Mouse (Mus musculus): Measurements from ENCODE around the gene Gm28035.

The Gm28035 gene

DNA sequence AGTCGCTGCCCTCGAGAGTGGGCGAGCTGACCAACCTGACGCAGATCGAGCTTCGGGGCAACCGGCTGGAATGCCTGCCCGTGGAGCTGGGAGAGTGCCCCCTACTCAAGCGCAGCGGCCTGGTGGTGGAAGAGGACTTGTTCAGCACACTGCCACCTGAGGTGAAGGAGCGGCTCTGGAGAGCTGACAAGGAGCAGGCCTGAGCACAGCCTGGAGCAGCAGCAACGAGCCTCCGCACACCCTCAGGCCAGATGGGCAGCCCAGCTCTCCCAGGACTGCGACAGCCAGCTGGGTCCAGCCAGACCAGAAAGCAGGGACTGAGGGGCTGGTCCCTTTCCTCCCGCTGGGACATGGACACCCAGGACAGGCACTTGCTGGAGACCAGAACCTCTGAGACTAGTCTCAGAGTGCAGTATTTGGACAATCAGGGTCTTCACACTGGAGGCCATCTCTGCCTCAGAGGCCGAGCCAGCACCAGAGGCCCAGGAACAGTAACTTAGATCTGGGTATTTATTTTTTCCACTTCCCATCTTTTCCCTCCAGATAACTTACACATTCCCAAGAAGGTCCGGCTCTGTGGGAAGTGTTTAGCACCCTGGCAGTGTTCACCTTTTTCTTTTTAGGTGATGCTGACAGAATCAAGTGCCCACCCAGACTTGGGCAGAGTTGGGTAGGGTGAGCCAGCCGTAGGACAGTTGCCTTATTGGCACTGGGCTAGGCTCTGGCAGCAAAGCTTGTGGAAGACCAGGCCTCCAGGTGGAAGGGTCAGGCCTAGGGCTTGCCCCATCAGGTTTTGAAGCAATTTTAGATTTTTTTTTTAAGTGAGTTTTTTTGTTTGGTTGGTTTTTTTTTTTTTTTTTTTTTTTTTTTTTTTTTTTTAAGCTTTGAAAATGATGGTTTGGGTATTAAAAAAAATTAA, 21.8 kb downstream of the Gm28035 start:
- no peak for DNase-seq

DNA sequence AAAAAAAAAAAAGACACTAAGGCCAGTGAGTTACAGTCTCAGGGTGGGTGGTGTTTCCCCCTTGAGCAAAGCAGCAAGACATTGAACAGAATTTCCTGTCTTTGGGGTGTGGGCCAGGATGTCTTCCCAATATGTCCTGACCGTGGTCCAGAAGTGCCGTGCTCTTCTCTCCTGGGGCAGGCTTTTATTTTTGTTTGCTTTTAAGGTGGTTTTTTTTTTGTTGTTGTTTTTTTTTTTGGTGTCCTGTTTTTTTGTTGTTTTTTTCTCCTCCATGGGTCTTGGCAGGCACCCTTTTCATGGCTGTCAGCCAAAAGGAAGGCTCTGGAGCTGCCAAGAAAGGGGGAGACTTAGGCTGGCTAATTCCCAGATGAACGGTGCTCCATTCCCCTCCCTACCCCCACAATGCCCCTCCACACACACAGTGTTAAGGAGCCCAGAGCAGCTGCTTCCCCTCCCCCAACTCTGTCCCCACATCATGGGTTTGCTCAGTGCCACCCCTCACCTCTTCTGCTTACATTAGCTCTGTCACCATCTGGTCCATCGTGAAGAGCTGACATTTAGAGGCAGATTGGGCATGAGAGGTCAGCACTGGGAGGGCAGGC, 22.6 kb downstream of the Gm28035 start:
- DNase-seq = no peak

DNA sequence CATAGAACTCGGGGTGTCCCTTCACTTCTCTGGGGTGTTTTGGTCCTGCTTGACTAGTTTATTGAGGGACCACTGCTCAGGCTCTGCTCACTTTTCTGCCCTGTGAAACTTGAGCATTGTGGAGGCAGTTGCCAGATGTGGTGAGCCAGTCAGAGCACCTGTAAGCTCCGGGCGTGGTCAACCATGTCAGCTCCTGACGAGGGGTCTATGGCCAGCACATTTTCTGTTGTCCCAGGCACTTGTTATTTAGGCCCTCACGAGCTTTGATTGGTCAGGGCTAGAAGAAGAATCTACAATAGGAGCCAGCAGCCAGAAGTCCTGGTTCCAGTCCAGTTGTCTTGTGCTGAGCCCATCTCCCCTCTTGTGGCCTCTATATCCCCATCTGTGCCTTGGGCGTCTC, 23.4 kb downstream of the Gm28035 start:
- no peak for DNase-seq

DNA sequence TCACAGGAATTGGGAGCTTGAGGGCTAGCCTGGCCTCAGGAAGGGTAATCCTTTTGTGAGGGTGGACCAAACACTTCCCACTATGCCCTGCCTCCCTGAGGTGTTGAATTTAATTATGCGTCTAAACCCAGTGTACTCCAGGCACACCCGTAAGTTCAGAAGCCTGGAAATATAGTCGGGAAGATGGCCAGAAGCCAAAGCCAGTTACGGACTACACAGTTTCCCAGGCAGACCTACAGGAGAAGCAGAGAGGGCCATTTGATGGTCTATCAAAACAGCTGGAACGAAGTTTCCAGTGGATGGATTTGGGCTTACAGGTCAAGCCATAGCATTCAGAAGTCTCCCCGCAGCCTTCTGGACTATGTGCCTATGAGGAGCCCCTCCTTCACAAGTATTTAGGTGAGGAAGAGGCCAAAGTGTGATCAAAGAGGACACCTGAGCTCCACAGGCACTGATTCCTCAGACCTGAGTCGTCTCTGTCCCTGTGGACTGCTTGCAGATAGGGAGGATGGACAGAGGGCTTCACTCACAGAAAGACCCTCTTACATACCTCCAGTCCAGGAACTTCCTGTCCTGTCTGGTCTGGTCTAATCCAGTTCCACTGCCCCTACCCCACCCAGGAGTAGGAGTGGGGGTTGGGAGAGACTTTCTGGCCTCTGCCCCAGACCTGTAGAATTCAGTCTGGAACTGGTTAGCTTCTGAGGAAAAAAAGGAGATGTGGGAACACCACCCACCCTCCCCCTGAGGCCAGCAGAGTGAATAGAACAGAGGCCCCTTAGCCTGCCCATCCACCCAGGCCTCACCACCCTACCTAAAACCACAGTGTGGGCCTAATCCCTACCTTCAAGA, 24.5 kb downstream of the Gm28035 start:
- DNase-seq = no peak

DNA sequence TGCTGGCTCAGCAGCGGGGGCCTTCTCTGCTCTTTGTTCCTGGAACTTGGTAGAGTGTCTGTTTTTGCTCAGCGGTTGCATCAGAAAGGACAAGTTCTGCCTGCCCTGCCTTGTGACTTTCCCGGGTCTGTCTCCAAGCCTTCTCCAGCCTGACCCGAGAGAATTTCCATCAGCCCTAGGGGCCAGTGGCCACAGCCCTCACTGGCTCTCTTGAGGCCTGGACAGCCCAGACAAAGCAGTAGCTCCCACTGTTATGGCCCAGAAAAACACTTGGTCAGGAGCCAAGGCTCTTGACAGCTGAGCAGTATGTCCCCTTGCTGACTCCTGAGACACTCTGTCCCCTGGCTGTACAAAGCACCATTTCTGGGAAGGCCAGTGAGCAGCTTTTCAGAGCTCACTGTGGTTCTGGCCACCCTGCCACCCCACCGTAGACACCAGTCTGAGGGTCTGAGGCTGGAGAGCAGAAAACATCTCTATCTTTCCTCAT, 25.4 kb downstream of the Gm28035 start, which contains the start of gene Phyhd1:
TSS of gene Phyhd1 (plus strand) at position 437 of the 487 bp plus-strand sequence.
- DNase-seq = no peak

DNA sequence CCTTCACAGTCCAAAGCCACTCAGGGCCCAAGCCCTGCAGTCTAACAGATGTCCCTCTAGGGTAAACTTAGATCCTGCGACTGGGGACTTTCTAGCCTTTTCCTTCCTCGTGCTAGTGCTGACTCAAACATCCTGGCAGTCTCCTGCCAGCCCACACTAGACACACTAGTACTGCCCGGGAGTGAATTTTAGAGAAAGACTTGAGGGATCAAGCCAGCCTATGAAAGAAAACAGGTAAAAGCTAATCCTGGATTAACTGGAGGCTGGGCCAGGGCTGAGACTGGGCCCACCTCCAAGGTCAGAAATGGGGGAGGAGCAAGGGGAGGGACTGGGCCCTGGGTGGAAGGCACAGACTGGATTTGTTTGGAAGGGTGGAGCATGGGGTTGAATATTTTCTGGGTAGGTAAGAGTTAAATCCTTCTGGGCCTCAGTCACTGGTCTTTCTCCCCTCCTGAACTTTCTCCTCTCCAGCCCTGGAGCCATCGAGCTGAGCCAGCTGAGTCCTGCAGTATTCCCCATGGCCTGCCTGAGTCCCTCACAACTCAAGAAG, 26.1 kb downstream of the Gm28035 start:
- no peak for DNase-seq

DNA sequence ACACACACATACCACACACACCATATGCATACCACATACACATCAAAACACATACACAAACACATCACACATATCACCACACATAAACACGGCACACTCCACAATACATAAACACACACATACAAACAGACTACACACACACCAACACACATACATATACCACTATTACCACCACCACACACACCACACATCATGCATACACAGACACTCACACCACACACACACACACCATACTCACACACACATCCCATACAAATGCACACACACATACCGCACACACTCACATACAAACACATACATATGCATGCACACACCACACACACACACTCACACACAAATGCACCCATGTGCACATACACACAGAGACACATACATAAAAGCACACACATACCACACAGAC, 27.1 kb downstream of the Gm28035 start:
- DNase-seq = no peak

DNA sequence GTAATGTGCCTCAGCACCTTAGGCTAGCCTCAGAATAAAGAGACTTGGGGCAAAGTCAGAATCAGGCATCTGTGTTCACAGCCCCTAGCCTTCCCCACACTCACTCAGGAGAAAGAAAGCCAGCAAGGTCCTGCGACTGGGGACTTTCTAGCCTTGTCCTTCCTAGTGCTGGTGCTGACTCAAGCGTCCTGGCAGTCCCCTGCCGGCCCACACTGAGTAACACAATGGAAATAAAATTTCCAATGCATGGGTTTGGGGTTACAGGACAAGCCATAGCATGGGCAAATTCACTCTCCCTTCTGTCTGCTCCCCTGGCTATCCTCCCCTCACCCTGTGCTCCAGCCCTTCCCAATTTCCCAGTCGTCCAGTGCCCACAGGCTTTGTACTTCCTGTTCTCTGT, 28.0 kb downstream of the Gm28035 start:
- DNase-seq = no peak

DNA sequence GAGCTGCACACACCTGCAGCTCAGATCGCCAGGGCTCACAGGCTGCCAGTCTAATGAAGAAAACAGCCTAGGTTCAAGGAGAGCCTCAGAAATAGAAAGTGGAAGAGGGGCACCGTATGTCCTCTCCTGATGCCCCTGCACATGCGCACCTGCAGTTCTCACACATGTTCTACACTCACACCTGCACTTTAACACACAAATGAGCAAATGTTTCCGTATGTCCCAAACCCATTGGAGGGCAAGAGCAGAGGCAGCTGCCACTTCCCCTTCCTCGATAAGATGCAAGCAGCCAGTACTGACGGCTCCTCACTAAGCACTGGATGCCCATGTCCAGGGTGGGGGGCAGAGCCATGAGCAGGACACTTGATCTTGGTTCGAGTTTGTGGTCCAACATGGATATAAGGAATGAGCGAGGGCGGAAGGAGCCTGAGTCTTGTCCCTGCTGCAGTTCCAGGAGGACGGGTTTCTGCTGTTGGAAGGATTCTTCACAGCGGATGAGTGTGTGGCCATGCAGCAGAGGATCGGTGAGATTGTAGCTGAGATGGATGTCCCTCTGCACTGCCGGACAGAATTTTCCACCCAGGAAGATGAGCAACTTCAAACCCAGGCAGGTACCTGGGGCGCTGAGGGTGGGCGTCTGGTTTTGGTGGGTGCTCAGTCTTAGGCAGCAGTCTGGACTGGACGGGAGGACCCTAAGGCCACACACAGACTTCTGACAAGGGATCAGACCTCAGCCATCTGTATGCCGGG, 29.0 kb downstream of the Gm28035 start:
- no peak for DNase-seq

DNA sequence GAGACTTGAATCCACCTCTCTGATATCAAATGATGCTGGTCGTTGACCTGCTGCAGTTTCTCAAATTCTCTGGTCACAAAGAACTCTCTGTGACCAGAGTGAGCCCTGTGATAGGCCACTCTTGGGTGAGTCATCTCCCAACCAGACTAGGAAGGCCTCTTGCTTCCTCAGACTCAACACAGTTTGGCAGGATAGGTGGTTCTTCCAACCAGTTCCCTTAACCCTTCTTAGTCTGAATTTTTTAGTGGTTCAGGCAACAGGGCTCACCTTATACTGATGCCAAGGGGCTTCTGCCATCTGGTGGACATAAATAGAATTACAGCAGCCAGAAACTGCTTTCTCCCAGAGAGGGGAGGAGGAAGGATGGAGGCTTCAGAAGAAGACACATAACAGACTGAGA, 29.8 kb downstream of the Gm28035 start:
- peak; percentile 65 for DNase-seq

DNA sequence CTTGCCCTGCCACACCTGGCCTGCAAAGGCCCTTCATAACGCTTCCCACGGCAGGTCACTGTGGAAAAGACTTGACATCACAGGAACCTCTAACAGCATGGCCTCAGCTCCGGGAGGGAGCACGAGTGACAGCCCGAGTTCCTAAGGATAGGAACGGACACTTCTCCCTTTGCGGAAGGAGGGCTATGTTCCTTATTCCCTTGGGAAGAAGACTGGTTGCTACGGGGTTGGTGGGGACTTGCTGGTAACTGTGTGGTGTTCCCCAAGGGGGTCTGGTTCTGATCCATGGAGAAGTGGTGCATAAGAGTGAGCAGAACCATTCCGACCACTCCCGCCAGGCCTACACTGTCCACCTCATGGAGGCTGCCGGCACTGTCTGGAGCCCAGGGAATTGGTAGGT, 40.4 kb downstream of the Gm28035 start, which contains the start of gene Gm28038:
TSS of gene Gm28038 (plus strand) at position 301 of the 400 bp plus-strand sequence.
- DNase-seq = no peak

DNA sequence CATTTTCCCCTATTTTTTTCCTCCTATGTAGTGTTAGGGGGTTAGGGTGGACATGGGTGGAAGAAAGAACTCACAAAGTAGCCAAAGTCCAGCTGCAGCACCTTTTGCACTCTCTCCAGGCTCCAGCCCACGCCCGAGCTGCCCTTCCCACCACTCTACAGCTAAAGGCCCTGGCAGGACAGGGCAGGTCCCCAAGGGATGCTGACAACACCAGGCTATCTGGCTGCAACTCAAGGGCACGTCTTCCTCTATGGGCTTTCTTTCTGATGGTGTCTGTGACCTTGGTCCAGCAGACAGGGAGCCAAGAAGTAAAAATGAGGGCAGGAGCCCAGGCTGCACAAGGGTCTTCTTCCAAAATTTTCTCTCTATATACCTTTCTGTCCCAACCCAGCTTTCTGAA, 41.3 kb downstream of the Gm28035 start:
- no peak for DNase-seq

DNA sequence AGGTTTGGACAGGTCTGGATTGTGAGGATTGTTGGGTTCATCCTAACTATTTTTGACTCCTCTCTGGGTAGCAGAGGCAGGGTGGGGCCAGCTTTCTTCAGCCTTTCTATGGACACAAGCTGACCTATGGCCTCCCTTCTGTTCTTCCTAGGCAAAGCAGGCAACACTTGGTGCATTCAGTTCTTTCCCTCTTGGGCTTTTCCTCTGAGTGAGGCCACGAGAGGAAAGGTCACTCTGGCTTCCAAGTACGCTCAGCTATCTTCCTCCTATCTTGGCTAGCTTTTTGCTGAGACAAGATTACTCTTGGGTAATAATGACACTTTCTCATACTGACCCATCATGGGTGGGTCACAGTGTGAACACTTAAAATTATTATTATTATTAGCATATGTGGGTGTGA, 42.8 kb downstream of the Gm28035 start:
- DNase-seq = no peak

DNA sequence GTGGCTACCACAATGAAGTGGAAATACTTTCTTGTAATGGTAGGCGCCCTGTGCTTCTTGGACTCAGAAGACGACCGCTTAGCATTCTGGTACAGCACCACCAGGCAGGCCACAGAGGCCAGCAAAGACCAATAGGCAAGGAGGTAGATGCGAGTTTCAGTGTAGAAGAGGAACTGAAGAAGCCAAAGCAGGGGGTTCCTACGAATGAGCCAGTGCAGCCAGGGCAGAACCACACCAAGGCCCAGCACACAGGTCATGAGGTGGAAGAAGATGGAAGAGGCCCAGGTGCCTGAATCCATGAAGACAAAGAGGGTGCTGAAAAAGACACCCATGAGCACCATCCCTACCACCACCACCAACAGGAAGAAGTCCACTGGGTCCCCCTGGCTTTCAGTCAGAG, 44.6 kb downstream of the Gm28035 start:
- DNase-seq = no peak

DNA sequence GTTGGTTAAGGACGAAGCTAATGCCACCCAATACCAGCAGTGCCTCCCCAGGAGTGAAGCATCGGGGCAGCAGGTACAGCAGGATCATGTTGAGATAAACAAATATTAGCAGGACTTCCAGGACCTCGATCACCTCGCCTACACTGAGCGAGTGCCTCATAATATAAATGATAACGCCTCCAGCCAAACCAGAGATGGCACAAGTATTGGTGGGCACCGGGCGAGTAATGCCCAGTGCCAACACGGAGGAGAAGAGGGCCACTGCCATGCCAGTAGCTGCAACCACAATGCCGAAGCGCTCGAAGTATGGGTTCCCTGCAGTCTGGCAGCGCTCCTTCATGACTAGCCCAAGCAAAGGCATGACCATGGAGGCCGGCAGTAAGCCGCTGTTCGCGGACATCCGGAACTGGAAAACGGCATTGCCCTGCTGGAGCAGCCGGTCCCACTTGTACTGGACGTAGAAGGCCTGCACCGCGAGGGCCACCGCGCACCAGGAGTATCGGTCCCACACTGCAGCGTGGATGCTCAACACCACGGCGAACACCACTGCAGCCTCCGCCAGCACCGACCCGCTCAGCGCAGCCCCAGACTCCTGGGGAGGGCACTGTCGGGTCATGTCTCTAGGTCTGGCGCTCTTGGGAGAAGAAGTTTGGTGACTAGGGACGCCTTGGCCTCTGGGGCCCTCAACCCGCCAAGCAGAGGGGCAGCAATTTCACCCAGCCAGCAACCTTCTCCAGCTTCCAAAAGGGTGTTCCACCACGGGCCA, 45.2 kb downstream of the Gm28035 start:
- DNase-seq = no peak

DNA sequence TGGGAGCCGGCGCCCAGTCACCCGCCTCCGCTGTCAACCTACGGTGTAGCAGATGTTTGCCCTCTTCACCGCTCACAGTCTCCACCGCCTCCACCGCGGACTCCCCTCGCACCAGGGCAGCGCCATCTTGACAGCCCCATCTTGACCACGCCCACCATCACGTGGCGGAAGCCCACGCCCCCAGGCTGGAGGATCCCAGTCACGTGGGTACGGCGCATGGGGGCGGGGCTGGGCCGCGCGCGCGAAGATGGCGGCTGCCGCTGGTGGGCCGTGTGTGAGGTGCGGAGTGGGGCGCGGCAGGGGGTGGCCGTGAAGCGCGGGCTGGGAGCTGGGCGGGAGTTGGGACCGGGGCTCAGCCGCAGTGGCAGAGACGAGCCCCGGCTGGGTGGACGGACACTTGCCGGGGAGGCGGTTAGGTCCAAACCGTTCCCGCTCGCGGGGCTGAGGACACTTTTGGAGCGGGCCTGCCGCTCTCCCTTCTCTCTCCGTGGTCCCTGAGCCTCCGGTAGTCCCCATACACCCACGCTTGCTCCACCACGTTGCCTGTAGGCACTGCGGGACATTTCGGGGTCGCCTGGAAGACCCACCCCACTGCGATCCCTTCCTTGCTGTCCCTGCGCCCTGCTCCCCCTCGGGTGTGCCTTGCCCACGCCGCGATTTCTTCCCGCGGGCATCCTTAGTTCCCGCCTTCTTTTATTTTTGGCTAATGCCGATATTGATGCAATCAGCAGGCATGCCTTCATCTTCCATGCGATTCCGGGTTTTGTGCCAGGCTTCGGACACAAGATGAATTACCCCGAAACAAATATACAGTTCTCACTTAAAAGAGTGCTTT, 46.0 kb downstream of the Gm28035 start, which contains the start of the genes Dolk and Nup188:
TSS of gene Dolk (minus strand) at position 143 of the 835 bp plus-strand sequence.
TSS of gene Nup188 (plus strand) at position 206 of the 835 bp plus-strand sequence.
- DNase-seq = peak; percentile 99

DNA sequence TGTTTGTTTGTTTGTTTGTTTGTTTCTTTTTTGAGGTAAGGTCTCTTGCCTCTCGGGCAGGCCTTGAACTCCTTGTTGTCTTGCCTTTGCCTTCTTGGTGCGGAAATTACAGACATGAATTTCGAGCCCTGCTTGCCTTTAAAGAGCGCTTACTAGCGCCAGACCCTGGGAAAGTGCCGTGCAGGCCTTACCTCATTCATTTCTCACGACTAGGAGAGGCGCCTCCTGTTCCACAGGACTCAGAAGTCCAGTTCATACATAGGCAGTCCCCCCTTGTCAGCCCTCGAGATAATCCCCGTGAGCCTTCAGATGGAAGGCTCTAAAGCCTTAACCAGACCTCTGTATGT, 46.6 kb downstream of the Gm28035 start:
- DNase-seq = peak; percentile 38

DNA sequence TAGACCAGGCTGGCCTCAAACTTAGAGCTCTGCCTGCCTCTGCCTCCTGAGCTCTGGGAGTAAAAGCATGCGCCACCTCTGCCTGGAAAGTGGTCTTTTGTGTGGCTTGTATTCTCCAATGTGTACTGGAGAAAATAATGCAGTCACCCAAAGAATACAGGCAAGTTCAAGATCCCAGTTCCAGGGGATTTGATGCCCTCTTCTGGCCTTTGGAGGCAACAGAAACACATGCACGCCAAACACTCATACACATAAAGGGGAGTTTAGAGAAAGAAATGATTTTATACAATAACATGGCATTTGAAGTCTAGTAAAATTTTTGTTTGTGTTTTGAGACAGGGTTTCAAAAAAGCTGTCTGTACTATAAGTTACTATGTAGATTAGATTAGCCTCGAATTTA, 59.2 kb downstream of the Gm28035 start:
- DNase-seq = no peak

DNA sequence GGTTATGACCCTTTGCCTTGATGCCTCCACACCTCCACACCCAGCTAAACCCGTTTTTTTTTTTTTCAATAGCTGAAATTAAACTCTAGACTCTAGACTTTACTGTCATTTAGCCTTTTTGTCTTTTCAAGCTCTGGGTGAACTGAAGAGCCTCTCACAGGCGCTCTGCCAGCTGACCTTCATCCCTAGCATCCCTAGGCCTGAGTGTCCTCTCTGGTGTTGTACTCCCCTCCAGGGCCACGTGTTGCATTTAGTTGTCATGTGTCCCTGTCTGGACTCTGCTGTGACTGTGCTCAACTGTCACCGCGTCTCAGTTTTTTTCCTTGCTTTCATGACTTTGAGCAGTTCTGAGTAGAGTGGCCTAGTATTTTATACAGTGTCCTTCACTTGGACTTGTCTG, 59.6 kb downstream of the Gm28035 start:
- DNase-seq = no peak

DNA sequence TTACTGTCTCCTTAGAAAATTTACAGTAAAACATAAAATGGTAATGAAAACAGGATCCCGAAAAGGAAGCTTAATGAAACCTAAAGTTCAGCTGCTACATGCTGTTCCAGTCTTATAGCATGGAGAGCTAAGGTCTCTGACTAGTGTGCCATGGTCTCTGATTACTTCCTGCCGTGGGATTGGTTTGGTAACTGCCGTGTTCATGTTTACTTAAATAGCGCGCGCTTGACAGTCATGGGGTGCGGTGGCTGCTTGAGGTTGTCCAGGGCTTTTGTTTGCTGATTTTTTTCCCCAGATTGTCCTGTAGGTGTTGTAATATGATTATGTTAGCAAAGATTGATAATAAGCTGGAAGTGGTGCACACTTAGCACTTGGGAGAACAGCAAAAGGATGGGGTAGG, 65.7 kb downstream of the Gm28035 start:
- no peak for DNase-seq
